Mouse (Mus musculus): Measurements from ENCODE around the gene Fam49a. TPM values are rescaled to one million over a fixed set of nuclear protein-coding genes. Genes with fewer than 3 reads are reported as not detected.

Gene Fam49a
- polyA plus RNA-seq, 1 experiment from 2014 or later: 2.7 TPM

- Histone ChIP-seq H3K36me3 (ENCODE audit: control insufficient read depth, insufficient read depth) (no peaks in the 10 kb centered on the region), H3K4me1 (ENCODE audit: control insufficient read depth, low read depth, low read length) (no peaks in the 10 kb centered on the region), H3K9ac (ENCODE audit: low read depth, low read length) (no peak overlapping the region), H3K27ac (ENCODE audit: low read length) (no peak overlapping the region), H3K4me3 (ENCODE audit: low read depth, low read length) (no peak overlapping the region), H3K9me3 (replicated peaks; ENCODE audit: control insufficient read depth, low read length) (no peaks in the 10 kb centered on the region), H3K27me3 (ENCODE audit: control insufficient read depth, insufficient read depth, low read depth, low read length) (no peaks in the 10 kb centered on the region), H3K4me2 (ENCODE audit: low read depth, low read length) (no peak overlapping the region)
- 67% methylated on average over 5 of the region's 5 CpGs for WGBS (ENCODE audit: insufficient replicate concordance)
- ATAC-seq (ENCODE audit: low read depth): no peak; the same call in 1 of the 2 replicates
Measured at GRCm38 (mm10) chr12:12294380-12295171, 32.6 kb downstream of the Fam49a start.

- no peak overlapping the region for H3K9ac ChIP-seq (ENCODE audit: low read depth, low read length)
Measured at GRCm38 (mm10) chr12:12298451-12298850, 36.5 kb downstream of the Fam49a start.

GRCm38 (mm10) chr12:12299303-12299702 lies 37.4 kb downstream of the Fam49a start:
- H3K9me3 ChIP-seq (replicated peaks; ENCODE audit: control insufficient read depth, low read length): no peaks in the 10 kb centered on the region
- no peaks in the 10 kb centered on the region for H3K27me3 ChIP-seq (ENCODE audit: control insufficient read depth, insufficient read depth, low read depth, low read length)
- no peak overlapping the region for H3K9ac ChIP-seq (ENCODE audit: low read depth, low read length)
- H3K4me3 ChIP-seq (ENCODE audit: low read depth, low read length): no peak overlapping the region
- 60% methylated on average over 2 of the region's 2 CpGs for WGBS (ENCODE audit: insufficient replicate concordance)
- no peaks in the 10 kb centered on the region for H3K4me1 ChIP-seq (ENCODE audit: control insufficient read depth, low read depth, low read length)
- H3K4me2 ChIP-seq (ENCODE audit: low read depth, low read length): no peak overlapping the region
- no peak for ATAC-seq (ENCODE audit: low read depth)
- no peak overlapping the region for H3K27ac ChIP-seq (ENCODE audit: low read length)
- H3K36me3 ChIP-seq (ENCODE audit: control insufficient read depth, insufficient read depth): no peaks in the 10 kb centered on the region

More at GRCm38 (mm10) chr12:12298451-12298850, 36.5 kb downstream of the Fam49a start:
- WGBS (ENCODE audit: insufficient replicate concordance): 68% methylated on average over 7 of the region's 7 CpGs
- Histone ChIP-seq H3K36me3 (ENCODE audit: control insufficient read depth, insufficient read depth) (no peaks in the 10 kb centered on the region), H3K4me2 (ENCODE audit: low read depth, low read length) (no peak overlapping the region), H3K4me3 (ENCODE audit: low read depth, low read length) (no peak overlapping the region), H3K27me3 (ENCODE audit: control insufficient read depth, insufficient read depth, low read depth, low read length) (no peaks in the 10 kb centered on the region), H3K4me1 (ENCODE audit: control insufficient read depth, low read depth, low read length) (no peaks in the 10 kb centered on the region), H3K27ac (ENCODE audit: low read length) (no peak overlapping the region), H3K9me3 (replicated peaks; ENCODE audit: control insufficient read depth, low read length) (no peaks in the 10 kb centered on the region)
- no peak for ATAC-seq (ENCODE audit: low read depth)

DNA sequence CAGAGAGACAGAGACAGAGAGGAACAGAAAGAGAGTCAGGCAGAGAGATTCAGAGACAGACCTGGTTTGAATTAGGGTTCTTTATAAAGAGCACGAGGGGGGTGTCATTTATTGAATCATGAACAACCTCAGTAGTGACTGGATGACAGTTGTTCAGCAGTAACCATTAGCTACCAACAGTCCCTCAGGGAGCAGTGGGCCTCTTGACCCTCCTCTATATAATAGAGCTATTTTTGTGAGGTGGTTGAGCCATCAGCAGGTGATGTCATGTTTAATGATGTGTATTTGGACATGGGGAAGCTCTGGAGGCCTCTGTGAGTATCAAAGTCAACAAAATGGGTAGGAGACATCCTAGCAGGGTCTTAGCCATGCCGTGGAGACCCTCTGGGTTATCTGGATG lies 39.2 kb downstream of the Fam49a start:
- Histone ChIP-seq H3K27me3 (ENCODE audit: control insufficient read depth, insufficient read depth, low read depth, low read length) (no peaks in the 10 kb centered on the region), H3K4me2 (ENCODE audit: low read depth, low read length) (no peak overlapping the region), H3K36me3 (ENCODE audit: control insufficient read depth, insufficient read depth) (no peaks in the 10 kb centered on the region), H3K9me3 (replicated peaks; ENCODE audit: control insufficient read depth, low read length) (no peaks in the 10 kb centered on the region), H3K9ac (ENCODE audit: low read depth, low read length) (no peak overlapping the region), H3K4me1 (ENCODE audit: control insufficient read depth, low read depth, low read length) (no peaks in the 10 kb centered on the region), H3K4me3 (ENCODE audit: low read depth, low read length) (no peak overlapping the region), H3K27ac (ENCODE audit: low read length) (no peak overlapping the region)
- WGBS (ENCODE audit: insufficient replicate concordance): 56% methylated on average over 2 of the region's 2 CpGs
- ATAC-seq (ENCODE audit: low read depth): no peak

DNA sequence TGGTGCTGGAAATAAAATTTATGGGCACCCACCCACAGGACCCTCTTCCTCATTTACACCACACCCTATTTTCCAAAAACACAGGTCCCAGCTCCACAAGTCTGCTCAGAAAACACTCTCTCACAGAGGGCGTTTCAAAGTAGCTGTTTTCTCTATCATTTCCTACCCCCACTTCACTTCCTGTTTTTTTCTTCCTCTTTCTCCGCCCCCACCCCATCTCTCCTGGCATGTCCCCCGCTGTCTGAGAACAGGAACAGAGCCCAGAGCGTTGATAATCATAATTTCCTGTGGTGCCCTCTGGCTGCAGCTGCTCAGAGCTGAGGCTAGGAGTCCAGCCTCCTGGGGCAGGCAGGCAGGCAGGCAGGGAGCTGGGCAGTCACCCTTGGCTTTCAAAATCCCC lies 39.9 kb downstream of the Fam49a start:
- Histone ChIP-seq H3K9me3 (replicated peaks; ENCODE audit: control insufficient read depth, low read length) (no peaks in the 10 kb centered on the region), H3K4me3 (ENCODE audit: low read depth, low read length) (no peak overlapping the region), H3K4me1 (ENCODE audit: control insufficient read depth, low read depth, low read length) (no peaks in the 10 kb centered on the region), H3K27me3 (ENCODE audit: control insufficient read depth, insufficient read depth, low read depth, low read length) (no peaks in the 10 kb centered on the region), H3K27ac (ENCODE audit: low read length) (peak overlapping the region; percentile 23; the same call in 1 of the 2 replicates), H3K36me3 (ENCODE audit: control insufficient read depth, insufficient read depth) (no peaks in the 10 kb centered on the region), H3K9ac (ENCODE audit: low read depth, low read length) (no peak overlapping the region), H3K4me2 (ENCODE audit: low read depth, low read length) (no peak overlapping the region)
- 10% methylated on average over 4 of the region's 4 CpGs for WGBS (ENCODE audit: insufficient replicate concordance)
- ATAC-seq (ENCODE audit: low read depth): peak; percentile 69

DNA sequence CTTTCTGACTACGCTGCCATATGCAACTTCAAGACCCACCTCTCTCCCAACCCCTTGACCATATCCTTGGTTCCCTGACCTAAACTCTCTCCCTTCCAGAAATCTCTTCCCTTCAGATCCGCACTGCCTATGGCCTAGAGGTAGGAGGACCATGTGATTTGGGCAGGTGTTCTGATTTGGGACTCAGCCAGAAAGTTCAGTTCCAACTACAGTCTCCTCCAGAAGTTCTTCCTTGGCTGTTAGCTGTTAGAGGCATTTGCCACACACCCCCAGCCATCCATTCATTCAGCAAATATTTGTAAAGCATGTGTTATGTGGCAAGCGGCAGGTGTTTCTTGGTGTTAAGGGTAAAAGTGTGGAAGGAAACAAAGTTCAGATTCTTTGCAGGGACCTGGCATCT lies 44.3 kb downstream of the Fam49a start:
- WGBS (ENCODE audit: insufficient replicate concordance): 74% methylated on average over 3 of the region's 3 CpGs
- Histone ChIP-seq H3K4me2 (ENCODE audit: low read depth, low read length) (no peak overlapping the region), H3K36me3 (ENCODE audit: control insufficient read depth, insufficient read depth) (no peaks in the 10 kb centered on the region), H3K9ac (ENCODE audit: low read depth, low read length) (no peak overlapping the region), H3K27me3 (ENCODE audit: control insufficient read depth, insufficient read depth, low read depth, low read length) (no peaks in the 10 kb centered on the region), H3K27ac (ENCODE audit: low read length) (no peak overlapping the region), H3K4me3 (ENCODE audit: low read depth, low read length) (no peak overlapping the region), H3K4me1 (ENCODE audit: control insufficient read depth, low read depth, low read length) (no peaks in the 10 kb centered on the region), H3K9me3 (replicated peaks; ENCODE audit: control insufficient read depth, low read length) (no peaks in the 10 kb centered on the region)
- ATAC-seq (ENCODE audit: low read depth): peak; percentile 9; the same call in 1 of the 2 replicates

DNA sequence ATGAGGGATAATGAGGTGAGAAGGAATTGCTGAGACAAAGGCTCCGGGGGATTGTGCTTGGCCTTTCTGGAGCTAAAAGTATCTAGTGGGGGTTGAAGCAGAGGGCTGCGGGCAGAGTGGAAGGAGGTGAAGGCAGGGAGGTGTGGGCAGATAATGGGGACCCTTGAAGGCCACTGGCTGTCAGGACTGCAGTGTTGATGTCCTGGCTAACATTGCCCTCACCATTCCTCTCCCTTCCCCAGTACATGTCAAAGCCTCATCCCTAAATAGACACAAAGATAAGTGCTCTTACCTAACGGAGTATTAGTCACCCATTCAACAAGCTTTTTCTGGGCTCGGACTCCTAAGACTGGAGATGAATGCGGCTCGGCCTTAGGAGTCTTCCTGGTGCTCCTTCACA lies 44.9 kb downstream of the Fam49a start:
- H3K4me1 ChIP-seq (ENCODE audit: control insufficient read depth, low read depth, low read length): no peaks in the 10 kb centered on the region
- H3K9ac ChIP-seq (ENCODE audit: low read depth, low read length): no peak overlapping the region
- no peak overlapping the region for H3K4me3 ChIP-seq (ENCODE audit: low read depth, low read length)
- H3K27ac ChIP-seq (ENCODE audit: low read length): no peak overlapping the region
- no peaks in the 10 kb centered on the region for H3K27me3 ChIP-seq (ENCODE audit: control insufficient read depth, insufficient read depth, low read depth, low read length)
- H3K9me3 ChIP-seq (replicated peaks; ENCODE audit: control insufficient read depth, low read length): no peaks in the 10 kb centered on the region
- no peak for ATAC-seq (ENCODE audit: low read depth)
- H3K4me2 ChIP-seq (ENCODE audit: low read depth, low read length): no peak overlapping the region
- 71% methylated on average over 6 of the region's 6 CpGs for WGBS (ENCODE audit: insufficient replicate concordance)
- no peaks in the 10 kb centered on the region for H3K36me3 ChIP-seq (ENCODE audit: control insufficient read depth, insufficient read depth)

DNA sequence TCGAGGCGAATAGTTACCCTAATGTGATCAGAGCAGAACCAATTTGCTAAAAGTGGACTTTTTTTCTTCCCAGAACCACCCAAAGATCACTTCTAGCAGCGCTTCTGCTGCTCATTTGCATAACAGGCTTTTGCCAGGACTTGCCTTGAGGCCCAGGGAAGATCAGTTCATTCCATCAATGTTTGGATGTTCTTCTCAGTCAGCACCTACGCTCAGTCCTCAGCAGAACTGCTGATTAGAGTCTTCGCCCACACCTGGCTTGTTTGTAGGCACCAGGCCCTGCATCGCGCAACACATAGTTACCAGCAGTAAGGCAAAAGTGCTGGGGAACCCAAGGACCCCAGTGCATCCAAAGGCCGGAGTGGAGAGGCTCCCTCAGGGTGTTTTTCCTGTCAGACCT lies 45.3 kb downstream of the Fam49a start:
- H3K9ac ChIP-seq (ENCODE audit: low read depth, low read length): no peak overlapping the region
- H3K4me2 ChIP-seq (ENCODE audit: low read depth, low read length): no peak overlapping the region
- H3K27ac ChIP-seq (ENCODE audit: low read length): no peak overlapping the region
- H3K4me3 ChIP-seq (ENCODE audit: low read depth, low read length): no peak overlapping the region
- no peak for ATAC-seq (ENCODE audit: low read depth)
- WGBS (ENCODE audit: insufficient replicate concordance): 62% methylated on average over 8 of the region's 8 CpGs
- H3K4me1 ChIP-seq (ENCODE audit: control insufficient read depth, low read depth, low read length): no peaks in the 10 kb centered on the region
- no peaks in the 10 kb centered on the region for H3K36me3 ChIP-seq (ENCODE audit: control insufficient read depth, insufficient read depth)
- no peaks in the 10 kb centered on the region for H3K27me3 ChIP-seq (ENCODE audit: control insufficient read depth, insufficient read depth, low read depth, low read length)
- H3K9me3 ChIP-seq (replicated peaks; ENCODE audit: control insufficient read depth, low read length): no peaks in the 10 kb centered on the region

- H3K4me1 ChIP-seq (ENCODE audit: control insufficient read depth, low read depth, low read length): no peaks in the 10 kb centered on the region
- ATAC-seq (ENCODE audit: low read depth): no peak
- H3K4me2 ChIP-seq (ENCODE audit: low read depth, low read length): no peak overlapping the region
- no peak overlapping the region for H3K27ac ChIP-seq (ENCODE audit: low read length)
- H3K9ac ChIP-seq (ENCODE audit: low read depth, low read length): no peak overlapping the region
- no peaks in the 10 kb centered on the region for H3K36me3 ChIP-seq (ENCODE audit: control insufficient read depth, insufficient read depth)
- H3K27me3 ChIP-seq (ENCODE audit: control insufficient read depth, insufficient read depth, low read depth, low read length): no peaks in the 10 kb centered on the region
- H3K9me3 ChIP-seq (replicated peaks; ENCODE audit: control insufficient read depth, low read length): no peaks in the 10 kb centered on the region
- H3K4me3 ChIP-seq (ENCODE audit: low read depth, low read length): no peak overlapping the region
Measured at GRCm38 (mm10) chr12:12313437-12313836, 51.5 kb downstream of the Fam49a start.
